Mouse (Mus musculus): Measurements from ENCODE around the gene Bpi. TPM values are rescaled to one million over a fixed set of nuclear protein-coding genes. Genes with fewer than 3 reads are reported as not detected.

Gene Bpi
- polyA plus RNA-seq (2016; fragmentation: Nextera tagmentation; extraction: Ambion mirVana): not detected in 2 replicates

DNA sequence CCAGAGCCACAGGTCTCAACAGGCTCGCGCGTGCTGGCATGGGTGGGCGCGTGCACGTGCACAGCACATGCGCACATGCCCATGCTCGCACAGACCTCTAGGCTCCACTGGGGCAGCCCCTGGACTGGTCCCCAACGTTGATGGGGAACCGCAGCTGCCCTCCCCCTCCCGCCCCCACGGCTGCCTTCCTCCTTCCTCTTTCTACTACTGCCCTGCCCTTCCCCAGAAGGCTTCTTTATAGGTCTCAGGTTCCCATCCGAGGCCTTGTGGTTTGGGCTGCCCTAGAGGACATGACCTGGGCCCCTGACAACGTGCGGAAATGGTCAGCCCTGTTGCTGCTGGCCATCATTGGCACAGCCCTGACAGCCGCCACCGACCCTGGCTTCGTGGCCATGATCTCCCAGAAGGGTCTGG lies at the start of gene Bpi:
Gene Bpi, plus strand, starts transcription at position 90 of the 414 bp plus-strand sequence.
- Histone ChIP-seq H3K4me1 (peaks cover 35% of the 10 kb centered on the region), H3K4me3 (no peak within 1 kb of the TSS), H3K9me3 (replicated peaks) (no peaks in the 10 kb centered on the region), H3K27ac (no peak within 1 kb of the TSS), H3K36me3 (no peaks in the 10 kb centered on the region), H3K27me3 (ENCODE audit: low read depth, poor library complexity, severe bottlenecking) (peaks cover 9% of the 10 kb centered on the region; the same call in 1 of the 2 replicates)
- peak; percentile 39 for DNase-seq (ENCODE audit: low spot score)
- WGBS: 54% methylated on average over 18 of the region's 18 CpGs

DNA sequence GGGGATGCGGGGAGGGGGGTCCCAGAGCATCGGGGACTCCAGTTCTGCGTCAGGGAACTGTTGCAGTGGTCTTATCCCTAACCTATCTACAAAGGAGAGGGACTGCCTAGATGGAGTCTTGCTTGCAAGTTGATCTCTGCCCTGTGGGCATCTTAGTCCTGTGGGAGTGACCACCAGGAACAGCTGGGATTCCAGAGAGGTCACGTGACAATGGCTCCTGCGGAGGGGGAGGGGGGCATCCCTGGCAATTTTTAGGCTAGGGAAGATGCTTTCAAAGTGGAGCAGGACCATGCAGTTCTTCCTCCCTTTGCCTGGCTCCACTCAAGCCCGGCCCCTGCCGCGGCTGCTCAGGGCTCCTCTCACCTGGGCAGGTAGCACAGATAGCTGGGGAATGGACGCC lies 48.1 kb upstream of the Bpi start:
- no peak overlapping the region for H3K27ac ChIP-seq
- no peaks in the 10 kb centered on the region for H3K36me3 ChIP-seq
- WGBS: 54% methylated on average over 9 of the region's 9 CpGs
- no peak overlapping the region for H3K4me3 ChIP-seq
- H3K9me3 ChIP-seq (replicated peaks): no peaks in the 10 kb centered on the region
- H3K4me1 ChIP-seq: peaks cover 35% of the 10 kb centered on the region
- no peak for DNase-seq (ENCODE audit: low spot score)
- H3K27me3 ChIP-seq (ENCODE audit: low read depth, poor library complexity, severe bottlenecking): peaks cover 10% of the 10 kb centered on the region; the same call in 1 of the 2 replicates

DNA sequence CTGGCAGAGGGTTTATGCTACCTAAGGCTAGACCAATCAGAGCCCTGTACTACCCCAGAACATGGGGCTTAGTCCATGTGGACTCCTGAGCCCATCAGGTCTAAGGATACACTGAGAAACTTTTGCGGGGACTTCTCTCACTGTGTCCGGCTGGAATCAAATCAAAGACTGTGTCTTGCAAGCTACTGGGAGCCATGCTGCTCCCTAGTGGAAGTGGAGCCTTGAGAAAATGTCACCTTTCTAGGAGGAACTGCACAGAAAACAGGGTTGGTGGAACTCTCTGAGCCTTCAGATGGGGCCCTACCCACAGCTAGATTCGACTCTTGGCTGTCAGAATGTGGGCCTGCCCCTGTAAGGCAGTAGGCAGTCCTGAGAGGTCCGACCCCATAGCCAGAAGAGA lies 47.4 kb upstream of the Bpi start:
- peaks cover 10% of the 10 kb centered on the region; the same call in 1 of the 2 replicates for H3K27me3 ChIP-seq (ENCODE audit: low read depth, poor library complexity, severe bottlenecking)
- peaks cover 35% of the 10 kb centered on the region for H3K4me1 ChIP-seq
- H3K27ac ChIP-seq: no peak overlapping the region
- 59% methylated on average over 4 of the region's 4 CpGs for WGBS
- no peak overlapping the region for H3K4me3 ChIP-seq
- DNase-seq (ENCODE audit: low spot score): no peak
- no peaks in the 10 kb centered on the region for H3K36me3 ChIP-seq
- H3K9me3 ChIP-seq (replicated peaks): no peaks in the 10 kb centered on the region

DNA sequence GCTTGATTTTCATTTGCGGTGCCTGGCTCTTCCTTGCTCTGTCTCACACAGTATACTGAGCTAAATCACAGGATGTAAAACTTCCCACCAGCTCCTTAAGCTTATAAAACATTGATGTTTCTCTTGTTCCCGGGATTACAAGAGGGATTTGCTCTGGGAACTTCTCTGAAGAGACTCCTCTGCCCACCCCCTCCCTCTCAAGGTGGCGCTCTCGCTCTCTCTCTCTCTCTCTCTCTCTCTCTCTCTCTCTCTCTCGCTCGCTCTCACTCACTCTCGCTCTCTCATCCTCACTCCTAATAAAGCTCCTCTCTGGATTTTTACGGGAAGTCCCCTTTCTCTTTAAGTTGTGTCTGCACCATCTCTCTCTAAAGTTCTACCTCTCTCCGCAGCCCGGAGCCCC lies 46.9 kb upstream of the Bpi start:
- 42% methylated on average over 10 of the region's 10 CpGs for WGBS
- peak overlapping the region; percentile 26 for H3K4me3 ChIP-seq
- 0 out of 2 replicates have a peak overlapping the region, but pooled peaks have one; percentile 15 for H3K27ac ChIP-seq
- H3K27me3 ChIP-seq (ENCODE audit: low read depth, poor library complexity, severe bottlenecking): peaks cover 10% of the 10 kb centered on the region; the same call in 1 of the 2 replicates
- DNase-seq (ENCODE audit: low spot score): no peak
- H3K4me1 ChIP-seq: peaks cover 35% of the 10 kb centered on the region
- no peaks in the 10 kb centered on the region for H3K9me3 ChIP-seq (replicated peaks)
- H3K36me3 ChIP-seq: no peaks in the 10 kb centered on the region

DNA sequence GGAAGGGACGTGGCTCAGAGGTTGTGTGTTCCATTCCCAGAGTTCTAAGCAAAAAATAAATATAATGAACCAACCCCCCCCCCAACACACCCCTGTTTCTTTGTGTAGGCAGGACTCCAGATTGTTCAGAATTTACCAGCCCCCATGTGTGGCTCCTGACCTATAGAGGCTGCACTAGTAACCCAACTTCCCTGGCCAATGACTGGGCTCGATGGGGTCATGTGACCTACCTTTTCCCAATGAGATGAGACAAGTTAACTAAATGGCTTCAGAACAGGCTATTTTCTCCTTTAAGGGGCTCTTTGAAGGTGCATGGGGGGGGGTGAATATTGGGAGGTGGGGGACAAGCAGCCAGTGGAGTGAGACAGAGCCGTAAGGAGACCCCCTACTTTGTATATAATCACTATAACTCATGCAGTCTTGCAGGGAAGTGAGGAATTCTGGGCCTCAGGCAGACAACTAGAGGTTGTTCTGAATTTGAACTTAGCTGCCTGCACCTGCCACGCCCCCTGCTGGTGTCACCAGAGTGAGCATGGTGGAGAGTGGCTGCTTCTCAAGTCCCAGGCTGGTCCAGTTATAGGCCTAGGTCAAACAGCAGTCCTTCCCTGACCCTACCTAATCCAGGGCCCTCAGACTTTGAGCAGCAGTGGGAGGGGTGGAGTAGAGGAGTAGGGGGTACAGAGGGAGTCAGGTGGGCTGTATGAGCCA lies 46.0 kb upstream of the Bpi start:
- Histone ChIP-seq H3K27ac (no peak overlapping the region), H3K36me3 (no peaks in the 10 kb centered on the region), H3K27me3 (ENCODE audit: low read depth, poor library complexity, severe bottlenecking) (peaks cover 10% of the 10 kb centered on the region; the same call in 1 of the 2 replicates), H3K4me1 (peaks cover 35% of the 10 kb centered on the region), H3K4me3 (peak overlapping the region; percentile 26), H3K9me3 (replicated peaks) (no peaks in the 10 kb centered on the region)
- WGBS: 67% methylated on average over 4 of the region's 4 CpGs
- DNase-seq (ENCODE audit: low spot score): no peak

DNA sequence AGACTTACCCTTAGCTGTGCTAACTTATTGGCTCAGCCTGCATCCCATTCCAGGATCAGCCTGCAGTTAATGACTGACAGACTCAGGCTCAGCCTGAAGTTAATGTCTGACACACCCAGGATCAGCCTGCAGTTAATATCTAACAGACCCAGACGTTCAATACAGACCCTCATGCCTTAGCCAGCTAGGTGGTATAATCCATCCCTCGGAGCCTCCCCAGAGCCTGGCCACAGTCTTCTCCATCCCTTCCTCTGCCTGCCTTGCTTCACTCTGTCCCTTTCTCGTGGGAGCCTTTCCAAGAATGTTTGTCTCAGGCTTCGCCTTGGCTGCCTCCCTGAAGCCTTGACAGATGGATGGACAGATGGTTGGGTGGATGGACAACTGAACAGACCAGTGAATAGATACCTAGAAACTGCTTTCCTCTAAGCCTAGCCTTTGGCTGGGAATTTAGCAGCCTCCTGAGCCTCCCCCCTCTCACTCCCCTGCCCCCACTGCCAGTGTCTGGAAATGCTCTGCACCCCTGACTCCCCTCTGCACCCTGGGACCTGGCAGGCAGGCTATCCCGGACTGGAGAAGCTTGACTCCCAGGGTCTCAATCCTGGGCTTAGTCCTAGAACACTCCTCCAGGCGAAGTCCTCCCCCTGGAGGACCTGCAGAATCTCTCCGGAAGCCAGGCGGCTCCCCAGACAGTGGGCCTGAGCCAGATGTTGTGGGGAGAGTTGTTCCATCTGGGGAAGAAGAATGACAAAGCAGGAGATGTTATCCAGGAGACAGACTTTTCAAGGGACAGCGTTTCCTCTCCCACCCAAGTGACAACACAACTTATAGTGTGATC lies 42.4 kb upstream of the Bpi start:
- 68% methylated on average over 9 of the region's 9 CpGs for WGBS
- H3K27me3 ChIP-seq (ENCODE audit: low read depth, poor library complexity, severe bottlenecking): no peaks in the 10 kb centered on the region
- H3K4me3 ChIP-seq: no peak overlapping the region
- no peaks in the 10 kb centered on the region for H3K36me3 ChIP-seq
- no peak overlapping the region for H3K27ac ChIP-seq
- H3K9me3 ChIP-seq (replicated peaks): no peaks in the 10 kb centered on the region
- no peak for DNase-seq (ENCODE audit: low spot score)
- H3K4me1 ChIP-seq: peaks cover 12% of the 10 kb centered on the region

DNA sequence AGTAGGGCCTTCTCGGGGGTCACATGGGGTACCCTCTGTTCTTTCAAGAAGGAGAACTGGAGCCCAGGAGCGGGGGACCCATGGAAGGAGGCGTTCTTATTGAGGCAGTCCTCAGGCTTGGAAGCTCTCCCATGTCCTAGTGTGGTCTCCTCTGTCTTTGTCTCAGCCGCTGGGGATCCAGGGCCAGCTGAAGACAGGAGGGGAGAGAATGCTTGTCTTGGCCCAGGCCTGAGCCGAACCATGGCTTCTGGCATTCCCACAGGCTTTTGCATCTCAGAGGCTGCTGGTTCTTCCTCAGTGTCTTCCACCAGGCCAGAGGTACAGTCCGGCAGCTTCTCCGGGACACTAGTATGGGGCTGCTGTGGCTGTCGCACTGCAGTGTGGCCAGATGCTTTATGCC lies 41.4 kb upstream of the Bpi start:
- Histone ChIP-seq H3K4me3 (no peak overlapping the region), H3K27ac (no peak overlapping the region), H3K9me3 (replicated peaks) (no peaks in the 10 kb centered on the region), H3K4me1 (peaks cover 5% of the 10 kb centered on the region), H3K27me3 (ENCODE audit: low read depth, poor library complexity, severe bottlenecking) (no peaks in the 10 kb centered on the region), H3K36me3 (no peaks in the 10 kb centered on the region)
- DNase-seq (ENCODE audit: low spot score): no peak
- WGBS: 93% methylated on average over 8 of the region's 8 CpGs

DNA sequence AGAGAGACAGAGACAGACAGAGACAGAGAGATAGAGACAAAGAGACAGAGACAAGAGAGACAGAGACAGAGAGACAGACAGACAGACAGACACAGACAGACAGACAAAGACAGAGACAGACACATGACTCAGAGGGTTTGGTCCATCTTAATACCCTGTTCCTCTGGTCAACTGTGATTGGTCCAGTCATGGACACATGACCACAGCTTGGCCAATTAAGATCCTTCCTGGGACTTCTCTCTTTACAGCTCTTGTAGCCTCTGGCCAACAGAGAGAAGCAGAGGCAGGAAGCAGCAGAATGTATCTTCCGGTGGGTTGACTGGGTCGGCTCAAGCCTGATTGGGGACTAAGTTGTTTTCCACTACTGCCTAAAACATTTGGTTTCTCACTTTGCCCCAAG lies 38.3 kb upstream of the Bpi start:
- Histone ChIP-seq H3K27me3 (ENCODE audit: low read depth, poor library complexity, severe bottlenecking) (no peaks in the 10 kb centered on the region), H3K27ac (no peak overlapping the region), H3K4me1 (0 out of 2 replicates have a peak, but pooled peaks cover 3% of the 10 kb centered on the region), H3K9me3 (replicated peaks) (no peaks in the 10 kb centered on the region), H3K36me3 (no peaks in the 10 kb centered on the region), H3K4me3 (no peak overlapping the region)
- 96% methylated on average over 2 of the region's 2 CpGs for WGBS
- no peak for DNase-seq (ENCODE audit: low spot score)

DNA sequence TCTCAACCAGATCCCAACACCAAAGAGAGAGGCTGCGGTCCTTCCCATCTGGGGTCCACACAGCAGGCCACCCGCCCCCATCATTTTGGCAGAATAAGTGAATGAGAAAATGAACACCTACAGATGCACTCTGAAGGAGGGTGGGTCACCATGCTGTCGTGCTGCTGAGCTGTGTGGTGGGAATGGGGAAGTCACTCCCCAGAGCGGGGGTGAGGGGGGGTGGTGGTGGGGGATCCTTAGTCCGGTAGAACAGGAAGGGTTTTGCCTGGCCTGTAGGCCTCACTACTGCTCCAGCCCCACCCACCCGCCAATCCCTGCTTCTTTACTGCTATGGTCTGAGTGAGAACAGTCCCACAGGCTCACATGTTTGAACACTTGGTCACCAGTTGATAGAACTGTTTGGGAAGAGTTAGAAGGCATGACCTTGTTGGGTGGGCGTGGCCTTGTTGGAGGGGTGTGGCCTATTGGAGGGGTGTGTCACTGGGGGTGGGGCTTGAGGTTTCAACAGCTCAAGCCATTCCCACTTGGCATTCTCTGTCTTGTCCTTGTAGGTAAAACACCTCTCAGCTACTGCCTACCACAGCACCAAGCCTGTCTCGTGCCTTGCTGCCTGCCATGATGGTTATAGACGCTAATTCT lies 36.3 kb upstream of the Bpi start:
- no peak overlapping the region for H3K4me3 ChIP-seq
- no peak overlapping the region for H3K27ac ChIP-seq
- H3K36me3 ChIP-seq: no peaks in the 10 kb centered on the region
- no peak for DNase-seq (ENCODE audit: low spot score)
- 87% methylated on average over 9 of the region's 9 CpGs for WGBS
- H3K27me3 ChIP-seq (ENCODE audit: low read depth, poor library complexity, severe bottlenecking): peaks cover 3% of the 10 kb centered on the region; the same call in 1 of the 2 replicates
- H3K4me1 ChIP-seq: 0 out of 2 replicates have a peak, but pooled peaks cover 3% of the 10 kb centered on the region
- no peaks in the 10 kb centered on the region for H3K9me3 ChIP-seq (replicated peaks)

DNA sequence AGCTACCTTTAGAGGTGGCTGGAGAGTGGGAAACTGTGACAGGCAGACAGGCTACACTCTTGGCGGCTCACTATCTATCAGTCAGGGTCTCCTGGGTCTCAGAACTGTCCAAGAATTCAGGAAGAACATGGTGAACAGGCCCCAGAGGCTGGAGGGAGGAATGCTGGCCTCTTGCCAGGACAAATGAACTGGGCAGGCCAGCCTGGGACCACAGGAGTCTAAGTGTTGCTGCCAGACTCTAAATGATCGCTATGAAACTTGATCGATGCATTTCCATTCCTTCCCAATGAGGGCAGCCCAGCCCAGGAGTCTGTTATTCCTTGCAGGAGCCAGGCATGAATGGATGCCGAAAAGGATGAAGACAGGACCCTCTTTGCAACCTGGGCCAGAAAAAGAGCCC lies 35.2 kb upstream of the Bpi start:
- no peaks in the 10 kb centered on the region for H3K9me3 ChIP-seq (replicated peaks)
- WGBS: 83% methylated on average over 4 of the region's 4 CpGs
- peaks cover 11% of the 10 kb centered on the region; the same call in 1 of the 2 replicates for H3K27me3 ChIP-seq (ENCODE audit: low read depth, poor library complexity, severe bottlenecking)
- H3K27ac ChIP-seq: no peak overlapping the region
- no peak overlapping the region for H3K4me3 ChIP-seq
- no peak for DNase-seq (ENCODE audit: low spot score)
- 0 out of 2 replicates have a peak, but pooled peaks cover 3% of the 10 kb centered on the region for H3K4me1 ChIP-seq
- no peaks in the 10 kb centered on the region for H3K36me3 ChIP-seq

DNA sequence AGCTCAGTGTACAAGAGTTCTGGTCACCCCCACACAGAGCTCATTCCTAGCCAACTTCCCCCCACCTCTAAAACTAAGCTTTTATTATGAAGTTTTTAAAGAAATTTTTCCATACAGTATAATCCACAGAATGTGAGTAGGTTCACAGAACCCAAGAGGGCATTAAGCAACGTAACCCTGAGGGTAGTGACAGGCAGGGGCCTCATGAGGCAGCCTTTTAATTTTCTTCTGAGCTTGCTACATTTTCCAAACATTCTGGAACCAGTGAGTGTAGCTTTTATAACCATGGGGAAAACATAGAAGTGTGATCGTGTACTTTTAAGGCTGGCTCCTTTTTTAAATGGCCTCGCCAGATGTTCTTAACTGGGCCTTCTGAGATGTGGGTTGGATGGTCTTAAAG lies 34.4 kb upstream of the Bpi start:
- DNase-seq (ENCODE audit: low spot score): no peak
- Histone ChIP-seq H3K9me3 (replicated peaks) (no peaks in the 10 kb centered on the region), H3K4me3 (no peak overlapping the region), H3K27me3 (ENCODE audit: low read depth, poor library complexity, severe bottlenecking) (peaks cover 11% of the 10 kb centered on the region; the same call in 1 of the 2 replicates), H3K27ac (no peak overlapping the region), H3K4me1 (peaks cover 3% of the 10 kb centered on the region; the same call in 1 of the 2 replicates), H3K36me3 (no peaks in the 10 kb centered on the region)
- WGBS: 87% methylated on average over 3 of the region's 3 CpGs

DNA sequence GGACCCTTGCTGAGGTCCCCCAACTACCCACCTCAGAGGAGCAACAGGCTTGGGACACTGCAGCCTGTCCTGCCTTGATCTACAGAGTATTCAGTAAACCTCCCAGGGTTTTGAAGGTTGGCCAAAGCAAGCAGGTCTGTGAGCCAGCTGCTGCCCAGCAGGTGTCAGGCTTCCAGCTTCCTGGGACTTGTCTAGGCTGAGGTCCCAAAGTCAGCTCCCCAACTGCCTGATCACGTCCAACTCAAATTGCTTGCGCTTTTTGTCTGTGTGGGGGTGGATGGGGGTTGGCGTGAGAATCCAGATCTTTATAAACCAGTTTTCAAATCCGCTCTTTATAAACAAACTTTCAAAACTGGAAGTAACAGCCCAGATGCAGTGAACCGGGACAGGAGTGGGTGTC lies 32.6 kb upstream of the Bpi start:
- Histone ChIP-seq H3K27me3 (ENCODE audit: low read depth, poor library complexity, severe bottlenecking) (peaks cover 23% of the 10 kb centered on the region), H3K27ac (no peak overlapping the region), H3K4me3 (no peak overlapping the region), H3K9me3 (replicated peaks) (no peaks in the 10 kb centered on the region), H3K36me3 (no peaks in the 10 kb centered on the region), H3K4me1 (peaks cover 15% of the 10 kb centered on the region)
- no peak for DNase-seq (ENCODE audit: low spot score)
- WGBS: 76% methylated on average over 5 of the region's 5 CpGs
